Mouse (Mus musculus): ENCODE measurements at regions not wholly inside any gene's neighbourhood (a gene's known extent, or its start where the extent isn't known, plus 50 kb on each side); places are given as distances from the start of the nearest gene placed in this dataset.
A peak's percentile ranks its signal among the peaks of the same experiment; 100 is the strongest.

DNA sequence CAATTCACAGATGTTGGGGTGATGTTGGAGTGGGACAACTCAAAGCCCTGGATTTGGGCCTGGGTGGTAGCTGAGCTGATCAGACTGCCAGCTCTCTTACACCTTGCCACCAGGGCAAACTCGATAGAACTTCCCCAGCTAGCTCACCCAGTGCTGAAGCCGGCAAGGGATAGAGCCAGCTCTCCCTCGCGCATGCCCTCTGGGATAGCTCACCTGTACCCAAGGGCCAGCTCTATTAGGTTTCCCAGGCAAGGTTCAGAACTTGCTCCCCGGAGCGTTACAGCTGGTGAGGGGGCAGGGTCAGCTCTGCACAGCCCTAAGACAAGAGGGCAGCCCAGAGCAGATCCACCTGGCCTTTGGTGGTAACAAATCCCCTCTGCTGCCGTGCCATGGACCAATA lies 54.1 kb upstream of the 1700012A03Rik start:
- no peak for DNase-seq (ENCODE audit: low read depth)

DNA sequence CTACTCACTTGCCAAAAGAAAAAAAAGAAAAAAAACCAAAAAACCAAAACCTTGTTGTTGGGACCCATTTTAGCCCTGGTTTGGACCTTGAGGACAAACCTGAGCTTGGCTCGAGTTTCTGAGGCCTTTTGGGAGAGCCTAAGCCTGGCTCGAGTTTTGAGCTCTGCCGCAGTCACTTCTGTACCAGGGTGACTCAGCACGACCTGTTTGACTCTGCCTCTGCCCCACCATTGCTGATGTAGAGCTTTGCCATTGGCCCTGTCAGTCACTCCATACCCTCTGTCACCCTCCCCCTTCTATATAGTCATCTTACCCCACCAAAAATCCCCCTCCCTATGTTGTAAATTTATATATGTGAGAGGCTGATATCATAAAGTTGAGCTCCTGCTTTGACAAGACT lies 54.8 kb upstream of the 1700012A03Rik start:
- DNase-seq (ENCODE audit: low read depth), result no peak

DNA sequence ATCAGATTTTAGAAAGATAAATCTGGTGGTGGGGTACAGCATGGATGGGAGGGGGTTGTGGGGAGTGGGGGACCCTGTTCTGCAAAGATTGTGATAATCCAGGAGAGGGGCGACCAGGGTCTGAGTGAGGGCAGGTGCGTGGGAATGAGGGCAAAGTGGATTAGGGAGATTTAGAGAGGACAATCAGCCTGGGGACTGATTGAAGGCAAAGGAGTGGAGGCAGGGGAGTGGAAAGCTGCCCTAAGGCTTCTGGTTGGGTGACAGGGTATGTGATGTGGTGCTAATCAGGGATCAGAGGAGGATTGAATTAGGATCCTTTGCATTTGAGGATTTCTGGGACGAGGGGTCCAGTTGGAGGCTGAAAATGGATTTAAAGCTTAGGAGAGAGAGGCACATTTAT lies 64.3 kb upstream of the 1700012A03Rik start:
- no peak for DNase-seq (ENCODE audit: low read depth)

DNA sequence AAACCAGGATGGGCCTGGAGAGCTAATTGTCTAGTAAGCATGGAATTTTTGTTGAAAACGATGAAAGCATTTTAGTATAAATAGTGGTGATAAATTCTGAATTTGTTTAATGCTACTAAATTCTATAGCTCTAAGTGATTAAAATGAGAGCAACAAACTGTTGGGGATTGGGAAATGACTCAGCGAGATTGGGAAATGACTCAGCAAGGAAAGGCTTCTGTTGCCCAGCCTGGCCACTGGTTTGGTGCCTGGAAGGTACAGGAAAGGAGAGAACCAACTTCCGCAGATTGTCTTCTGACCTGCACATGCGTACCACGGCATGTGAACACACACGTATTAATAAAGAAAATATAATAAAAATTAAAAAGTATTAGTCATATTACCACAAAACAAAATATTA lies 73.3 kb upstream of the 1700012A03Rik start:
- peak; percentile 79 for DNase-seq (ENCODE audit: low read depth)

DNA sequence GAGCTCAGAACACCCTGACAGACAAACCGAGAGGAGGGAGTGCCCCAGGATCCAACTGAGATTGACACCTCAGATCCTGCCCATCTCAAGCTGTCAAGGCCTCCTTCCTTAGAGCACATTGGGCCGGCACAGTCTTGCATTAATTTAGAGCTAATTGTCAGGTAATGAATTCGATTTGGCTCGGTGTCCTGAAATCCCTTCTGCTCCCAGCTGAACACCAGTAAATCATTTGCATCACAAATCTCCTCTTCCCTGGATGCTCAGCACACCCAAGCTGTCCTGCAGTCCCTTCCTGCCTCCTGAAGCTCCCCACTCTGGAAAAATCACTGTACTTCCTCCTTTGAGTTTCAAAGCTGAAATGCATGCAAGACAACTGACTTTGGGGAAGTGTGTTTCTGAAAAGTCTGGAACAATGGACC lies 102.0 kb upstream of the 1700012A03Rik start:
- no peak for DNase-seq (ENCODE audit: low read depth)

DNA sequence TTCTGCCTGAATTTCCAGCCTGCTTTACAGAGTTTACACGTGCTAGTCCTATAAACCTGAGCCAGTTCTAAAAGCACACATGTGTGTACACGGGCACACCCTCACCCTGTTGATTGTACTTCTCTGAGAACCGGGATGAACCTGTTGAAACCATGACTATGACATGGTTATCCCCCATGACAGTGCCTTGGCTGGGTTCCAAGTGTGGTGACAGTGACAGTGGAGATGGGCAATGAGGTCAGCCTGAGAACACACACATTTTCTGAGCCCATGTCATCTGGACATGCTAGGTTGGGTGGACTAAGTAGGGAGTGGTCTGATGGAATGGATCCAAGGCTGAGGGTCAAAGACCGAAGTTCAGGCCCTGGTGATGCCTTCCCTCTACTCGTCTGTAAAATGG lies 103.5 kb upstream of the 1700012A03Rik start:
- DNase-seq (ENCODE audit: low read depth), result peak; percentile 4

DNA sequence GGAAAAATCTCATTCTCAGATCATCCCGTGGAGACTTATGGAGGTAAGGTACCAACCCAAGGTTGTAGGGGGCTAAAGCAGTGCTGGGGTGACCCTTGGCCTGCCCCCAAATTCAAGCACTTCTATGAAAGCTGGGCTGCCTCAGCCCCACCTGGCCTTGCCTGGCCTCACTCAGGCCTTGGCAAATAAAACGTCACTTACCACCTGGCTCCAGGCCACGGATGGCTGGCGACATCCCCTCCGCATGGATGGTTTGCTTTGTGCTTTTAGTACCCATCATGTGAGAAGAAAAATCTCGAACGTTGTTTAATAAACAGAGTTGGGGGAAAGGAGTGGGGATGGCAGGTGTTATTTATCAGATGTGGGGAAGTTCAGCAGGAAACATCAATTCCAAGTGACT lies 104.7 kb upstream of the 1700012A03Rik start:
- DNase-seq (ENCODE audit: low read depth), result no peak

DNA sequence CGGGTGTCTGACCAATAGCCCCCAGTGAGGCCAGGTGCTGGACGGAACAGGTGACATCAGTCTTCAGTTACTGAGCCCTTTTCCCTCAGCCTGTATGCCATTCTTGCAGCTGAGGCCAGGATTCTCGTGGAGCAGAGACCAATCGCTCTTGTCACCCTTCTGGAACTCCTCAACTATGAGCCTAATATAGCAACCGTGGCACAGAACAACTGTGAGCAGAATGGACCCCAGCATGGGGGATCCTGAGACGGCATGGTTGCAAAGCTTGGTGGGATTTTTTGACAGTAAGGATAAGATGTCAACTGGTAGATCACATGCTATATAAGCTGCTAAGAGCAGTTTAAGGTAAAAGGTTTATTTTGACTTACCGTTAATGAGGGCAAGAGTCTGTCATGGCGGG lies 105.5 kb upstream of the 1700012A03Rik start:
- no peak for DNase-seq (ENCODE audit: low read depth)

DNA sequence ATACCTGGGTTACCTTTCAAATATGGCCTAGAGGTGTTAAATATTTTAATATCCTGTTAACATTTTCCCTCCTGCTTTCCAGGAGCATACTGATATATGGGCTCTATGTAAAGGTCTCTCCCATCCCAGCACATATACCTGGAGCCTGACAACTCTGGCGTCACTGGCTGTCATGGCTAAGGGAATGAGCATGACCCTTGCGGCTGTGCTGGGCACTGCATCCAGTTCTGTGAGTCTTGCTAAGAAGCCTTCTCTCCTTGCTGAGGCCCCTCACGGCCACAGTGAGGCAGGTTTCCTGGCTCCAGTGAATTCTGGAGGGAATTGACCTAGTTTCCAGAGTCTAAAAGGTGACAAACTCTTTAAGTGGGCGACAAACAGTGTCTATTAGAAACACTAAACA lies 107.3 kb upstream of the 1700012A03Rik start:
- no peak for DNase-seq (ENCODE audit: low read depth)

DNA sequence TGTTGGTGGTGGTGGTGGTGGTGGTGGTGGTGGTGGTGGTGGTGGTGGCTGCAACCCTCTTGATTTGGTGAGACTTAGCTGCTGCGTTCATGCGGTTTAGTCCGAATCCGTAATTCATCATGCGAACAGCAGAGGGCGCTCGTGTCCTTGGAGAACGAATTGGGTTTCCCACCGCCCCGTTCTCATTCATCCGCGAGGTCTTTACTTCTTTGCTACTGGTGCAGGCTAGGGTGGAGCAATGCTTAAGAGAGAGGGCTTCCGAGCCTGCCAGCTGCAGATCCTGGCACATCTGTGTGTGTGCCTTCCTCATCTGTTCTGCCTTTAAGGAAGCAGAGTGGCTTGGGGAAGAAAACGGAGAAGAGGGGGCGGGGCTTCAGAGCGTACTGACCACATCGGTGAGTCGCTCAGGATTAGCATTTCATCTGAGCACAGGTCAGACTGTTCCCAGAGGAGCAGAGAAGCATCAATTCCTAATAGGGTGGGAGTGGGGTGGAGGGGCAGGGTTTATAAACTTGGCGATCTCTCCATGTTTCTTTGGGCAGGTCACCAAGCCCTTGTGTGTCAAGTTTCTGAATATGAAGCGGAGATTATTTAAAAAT lies 111.7 kb upstream of the 1700012A03Rik start:
- DNase-seq (ENCODE audit: low read depth), result peak; percentile 76

DNA sequence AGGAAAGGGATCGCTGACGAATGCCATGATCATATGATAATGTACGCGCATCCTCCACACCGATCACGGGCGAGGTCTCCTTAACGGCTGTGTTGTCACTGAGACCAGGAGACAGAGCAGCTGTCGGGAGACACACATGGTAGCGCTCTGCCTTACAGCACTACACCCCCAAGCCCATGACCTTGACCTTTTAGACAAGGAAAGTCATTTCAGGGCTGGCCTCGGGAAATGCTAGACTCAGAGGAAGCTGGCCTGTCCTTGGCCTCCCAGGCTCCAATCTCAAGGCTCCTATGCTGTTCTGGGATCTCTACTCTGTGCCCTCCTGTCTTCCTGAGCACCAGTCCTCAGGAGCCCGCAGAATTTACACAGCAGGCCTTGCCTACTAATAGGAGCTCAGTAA lies 112.9 kb upstream of the 1700012A03Rik start:
- DNase-seq (ENCODE audit: low read depth), result no peak

DNA sequence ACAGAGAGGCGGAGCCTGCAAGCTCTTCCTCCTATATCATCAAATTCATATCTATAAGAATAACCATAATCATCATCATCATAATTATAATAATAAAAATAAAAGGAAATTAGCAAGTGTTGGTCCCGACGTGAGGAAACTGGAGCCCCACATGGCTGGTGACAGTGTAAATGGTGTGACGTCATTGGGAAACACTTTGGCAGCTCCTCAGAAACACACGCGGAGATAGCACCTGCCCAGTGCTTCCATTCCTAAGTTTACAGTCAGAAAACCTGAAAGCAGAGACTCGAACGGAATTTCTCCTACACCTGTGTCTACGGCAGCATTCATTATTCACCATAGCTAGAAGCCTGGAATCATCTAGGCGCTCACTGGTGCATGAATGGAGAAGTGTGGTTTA lies 115.2 kb upstream of the 1700012A03Rik start:
- DNase-seq (ENCODE audit: low read depth), result no peak

DNA sequence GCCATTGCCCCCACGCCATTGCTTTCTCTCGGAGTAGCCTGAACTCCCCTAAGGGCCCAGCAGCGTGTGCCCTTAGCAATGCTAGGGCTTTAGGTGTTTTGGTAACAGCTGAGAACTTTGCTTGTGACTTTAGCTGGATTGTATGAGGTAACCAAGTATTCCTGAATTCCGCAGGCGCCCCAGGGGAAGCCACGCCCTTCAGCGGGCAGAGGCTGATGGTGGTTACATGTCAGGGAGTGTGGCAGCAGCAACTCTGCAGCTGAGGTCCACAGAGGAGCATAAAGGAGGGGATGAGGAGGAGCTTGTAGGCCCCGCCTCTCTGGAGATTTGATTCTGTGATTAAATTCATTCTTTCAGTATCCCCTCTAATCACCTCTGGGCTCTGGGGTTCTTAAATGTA lies 116.1 kb upstream of the 1700012A03Rik start:
- DNase-seq (ENCODE audit: low read depth), result no peak

DNA sequence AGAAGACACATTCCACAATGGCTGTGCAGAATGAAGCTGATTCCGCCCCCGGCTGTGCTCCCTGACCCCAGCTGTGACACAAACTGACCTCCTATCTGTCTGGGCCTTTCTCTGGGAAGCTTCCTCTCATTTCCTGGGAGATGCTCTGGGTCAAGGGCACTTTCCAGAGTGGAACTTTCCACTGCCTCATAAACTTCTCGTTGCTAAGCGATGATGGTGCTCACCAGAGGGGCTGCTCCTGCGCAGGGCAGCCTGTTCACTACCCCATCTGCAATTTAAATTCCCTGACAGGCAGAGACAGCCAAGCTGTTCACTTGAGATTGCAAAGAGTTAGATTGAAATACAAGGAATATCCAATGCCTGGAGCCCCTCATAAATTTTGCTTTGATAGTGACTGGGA lies 116.7 kb upstream of the 1700012A03Rik start:
- no peak for DNase-seq (ENCODE audit: low read depth)

DNA sequence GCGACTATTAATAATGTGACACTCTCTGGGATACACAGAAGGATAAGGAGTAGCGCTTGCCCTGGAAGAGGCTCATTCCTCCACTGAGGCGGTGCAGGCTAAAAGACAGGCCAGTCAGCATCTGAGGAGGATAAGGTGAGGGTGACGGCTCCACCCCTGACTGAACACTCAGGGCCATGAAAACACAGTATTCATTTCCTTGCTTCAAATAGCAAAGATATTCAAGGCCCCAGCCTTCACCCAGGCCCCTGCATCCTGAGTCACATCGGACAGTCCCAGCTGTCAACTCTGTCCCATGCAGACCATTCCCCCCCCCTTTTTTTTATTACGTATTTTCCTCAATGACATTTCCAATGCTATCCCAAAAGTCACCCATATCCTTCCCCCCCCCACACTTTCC lies 118.9 kb upstream of the 1700012A03Rik start:
- DNase-seq (ENCODE audit: low read depth), result no peak

DNA sequence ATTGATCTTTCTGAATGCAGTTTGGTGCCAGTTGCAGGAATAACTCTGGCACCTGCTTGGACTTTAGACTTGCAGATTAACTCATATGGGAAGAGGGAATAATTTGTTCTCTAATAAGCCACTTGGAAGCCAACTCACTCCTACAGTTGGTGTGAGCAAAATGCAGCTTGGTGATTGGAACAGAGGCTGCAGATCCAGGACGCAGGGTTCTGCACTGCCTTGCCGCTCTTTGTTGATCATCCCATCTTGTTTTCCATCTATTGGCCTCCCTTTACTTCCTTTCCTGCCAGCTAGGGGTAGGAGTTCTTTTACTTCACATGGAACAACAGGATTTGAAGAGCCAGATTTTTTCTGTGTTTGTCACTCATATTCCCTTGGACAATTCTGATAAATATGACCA lies 120.9 kb upstream of the 1700012A03Rik start:
- no peak for DNase-seq (ENCODE audit: low read depth)

DNA sequence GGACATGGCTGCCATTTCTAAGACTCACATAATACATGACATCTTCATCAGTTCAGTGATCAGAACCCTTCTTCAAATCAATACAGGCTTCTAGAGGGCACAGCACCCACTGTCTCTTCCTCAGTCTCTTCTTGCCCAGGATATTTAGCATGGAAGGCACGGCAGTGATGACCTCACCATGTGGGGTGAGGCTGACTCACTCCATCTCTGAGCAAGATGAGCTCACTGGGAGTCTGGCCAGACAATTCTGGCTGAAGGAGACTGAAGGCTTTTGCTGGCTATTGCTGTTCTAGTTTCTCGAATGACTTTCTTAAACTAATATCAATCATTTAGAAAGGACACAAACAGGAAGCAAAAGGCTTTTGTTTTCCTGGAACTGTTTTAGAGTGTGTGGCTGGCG lies 122.9 kb upstream of the 1700012A03Rik start:
- DNase-seq (ENCODE audit: low read depth), result peak; percentile 8

DNA sequence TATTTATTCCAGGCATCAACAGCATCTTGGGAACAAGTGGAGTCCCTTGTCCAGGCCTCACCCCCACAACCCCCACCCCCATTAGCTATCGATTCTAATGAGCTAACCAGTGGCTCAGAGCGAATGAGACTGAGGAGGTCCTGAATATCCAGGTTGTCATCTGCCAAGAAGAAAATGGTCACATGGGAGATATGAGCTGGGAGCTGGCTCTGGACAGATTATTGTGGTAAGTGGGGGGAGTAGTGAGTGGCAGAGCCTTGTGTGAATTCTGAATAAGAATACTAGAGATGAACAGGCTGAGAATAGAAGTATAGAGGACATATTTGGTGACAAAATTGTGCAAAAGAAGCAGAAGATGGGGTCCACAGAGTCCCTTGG lies 125.4 kb upstream of the 1700012A03Rik start:
- DNase-seq (ENCODE audit: low read depth), result no peak

DNA sequence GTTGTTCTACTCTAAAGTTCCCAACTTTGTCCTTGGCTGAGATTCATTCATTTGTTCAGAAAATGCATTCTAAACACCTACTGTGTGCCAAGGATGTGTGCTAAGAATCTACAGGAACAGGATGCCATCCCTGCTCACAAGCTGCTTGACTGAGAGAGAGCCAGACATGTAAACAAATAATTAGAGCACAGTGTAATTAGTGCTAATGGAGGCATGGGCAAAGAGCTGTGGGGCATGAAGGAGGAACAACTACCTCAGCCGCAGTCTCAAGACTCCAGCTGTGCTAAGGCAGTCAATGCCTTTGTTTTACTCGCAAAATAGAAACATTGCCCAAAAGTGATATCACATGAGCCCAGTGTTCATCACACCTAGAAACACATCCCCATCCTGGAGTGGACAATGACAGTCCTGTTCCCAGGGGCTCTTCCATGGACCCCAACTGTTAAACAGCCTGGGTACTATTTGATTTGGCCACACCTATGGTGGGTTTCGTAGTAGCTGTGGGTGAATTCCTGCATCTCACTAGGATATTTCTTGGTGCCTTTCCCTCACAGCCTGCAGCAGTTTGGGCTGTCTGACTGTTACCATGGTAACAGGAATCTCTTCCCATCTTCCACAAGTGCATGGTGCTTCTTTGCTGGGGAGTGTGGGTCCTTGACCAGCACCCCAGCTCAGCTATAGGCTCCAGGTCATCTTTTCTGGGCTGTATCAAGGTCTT lies 125.9 kb upstream of the 1700012A03Rik start:
- no peak for DNase-seq (ENCODE audit: low read depth)

DNA sequence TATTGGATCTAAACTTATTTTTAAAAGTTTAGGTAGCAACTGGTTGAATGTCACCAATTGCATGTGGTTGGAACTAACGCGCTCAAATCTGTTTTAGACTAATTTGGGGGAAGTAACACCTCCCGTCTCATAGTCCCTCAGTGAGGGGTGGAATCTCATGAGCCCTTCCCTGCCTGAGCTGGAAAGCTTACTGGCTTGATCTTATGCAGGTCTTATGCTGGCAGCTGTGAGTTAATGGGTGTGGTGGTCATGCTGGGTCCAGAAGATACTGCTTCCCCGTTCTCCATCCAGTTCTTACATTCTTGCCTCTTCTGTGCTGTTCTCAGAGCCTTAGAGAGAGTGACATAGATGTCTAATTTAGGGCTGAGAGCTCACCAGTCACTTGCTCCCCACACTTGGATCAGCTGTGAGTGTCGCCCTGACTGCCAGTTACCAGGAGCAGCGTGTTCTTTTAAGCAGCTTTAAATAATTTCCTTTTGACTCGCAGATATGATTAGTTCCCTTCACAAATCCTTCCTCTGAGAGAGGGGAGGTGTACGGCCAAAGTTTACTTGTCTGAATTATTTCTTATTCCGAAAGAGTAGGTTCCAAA lies 128.4 kb upstream of the 1700012A03Rik start:
- DNase-seq (ENCODE audit: low read depth), result no peak

DNA sequence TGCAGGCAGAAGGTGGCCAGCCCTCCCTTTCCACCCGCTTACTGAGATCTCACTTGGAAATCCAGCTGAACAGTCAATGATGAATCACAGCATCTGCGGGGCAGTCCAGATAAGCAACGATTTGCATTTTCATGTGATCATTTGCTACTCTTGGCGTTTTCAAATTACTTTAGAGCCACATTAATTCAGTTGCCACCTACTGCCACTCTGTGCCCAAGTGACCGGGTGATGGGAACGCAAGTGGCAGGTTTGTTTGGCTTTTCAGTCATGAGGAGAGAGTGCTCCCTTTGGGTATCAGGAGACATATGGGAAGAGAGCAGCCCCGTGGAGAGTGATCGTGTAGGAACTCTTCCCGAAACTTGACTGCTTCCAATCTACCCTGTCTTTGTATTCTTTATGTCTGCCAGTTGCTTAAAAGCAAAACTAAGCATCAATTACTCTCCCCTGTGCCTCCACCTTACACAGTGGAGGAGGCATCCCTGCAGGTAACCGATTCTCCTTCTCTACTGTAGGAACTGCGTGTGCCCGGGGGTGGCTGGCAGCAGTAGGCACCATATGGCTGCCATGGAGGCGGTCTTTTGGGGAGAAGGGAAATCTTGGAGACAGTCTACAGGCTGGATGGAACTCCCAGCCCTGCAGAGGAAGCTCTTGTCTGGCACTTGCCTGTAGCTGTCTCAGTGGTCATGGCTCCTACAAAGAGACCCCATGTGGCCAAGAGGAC lies 132.5 kb upstream of the 1700012A03Rik start:
- no peak for DNase-seq (ENCODE audit: low read depth)

DNA sequence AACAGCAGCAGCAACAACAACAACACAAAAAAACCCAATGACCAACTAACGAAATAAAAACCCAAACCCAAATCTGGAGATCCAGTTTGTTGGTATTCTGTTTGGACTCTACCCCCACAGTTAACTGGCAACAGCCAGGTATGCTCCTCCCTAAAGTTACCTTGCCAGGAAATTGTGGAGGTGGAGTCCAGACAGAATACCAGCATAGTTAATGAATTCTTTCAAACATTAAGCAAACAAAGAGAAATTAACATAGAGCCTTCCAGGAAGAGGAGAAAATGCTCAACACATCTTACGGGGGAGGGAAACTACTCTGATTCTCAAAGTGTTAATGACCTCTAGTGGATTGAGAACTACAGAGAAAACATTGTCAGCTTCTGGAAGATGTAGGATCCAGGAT lies 148.3 kb upstream of the 1700012A03Rik start:
- no peak for DNase-seq (ENCODE audit: low read depth)

DNA sequence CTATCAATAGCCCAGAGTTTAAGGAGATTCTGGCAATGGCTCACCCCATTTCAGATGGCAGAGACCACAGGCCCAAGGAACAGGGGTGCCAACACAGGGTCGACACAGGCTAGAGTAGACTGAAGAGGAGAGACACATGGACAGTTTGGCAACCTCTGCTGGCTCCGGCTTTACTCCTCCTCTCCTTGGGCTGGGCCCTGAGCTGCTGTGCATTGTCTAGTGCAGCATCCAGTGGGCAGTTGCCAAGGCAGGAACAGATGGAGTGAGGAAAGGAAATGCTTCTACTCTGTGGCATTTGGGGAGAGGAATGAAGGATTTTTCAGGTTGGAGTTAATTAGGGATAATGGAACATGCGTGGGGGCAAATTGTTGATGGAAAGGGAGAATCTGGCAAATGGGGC lies 151.0 kb upstream of the 1700012A03Rik start:
- DNase-seq (ENCODE audit: low read depth), result no peak

Data from 416B (cell line).